Mouse (Mus musculus): ENCODE results near the gene Map9. TPM values are rescaled to one million over a fixed set of nuclear protein-coding genes. Genes with fewer than 3 reads are reported as not detected.
A peak's percentile ranks its signal among the peaks of the same experiment; 100 is the strongest.

Gene Map9
- polyA plus RNA-seq, 1 experiment from 2014 or later, result 47.1 TPM

DNA sequence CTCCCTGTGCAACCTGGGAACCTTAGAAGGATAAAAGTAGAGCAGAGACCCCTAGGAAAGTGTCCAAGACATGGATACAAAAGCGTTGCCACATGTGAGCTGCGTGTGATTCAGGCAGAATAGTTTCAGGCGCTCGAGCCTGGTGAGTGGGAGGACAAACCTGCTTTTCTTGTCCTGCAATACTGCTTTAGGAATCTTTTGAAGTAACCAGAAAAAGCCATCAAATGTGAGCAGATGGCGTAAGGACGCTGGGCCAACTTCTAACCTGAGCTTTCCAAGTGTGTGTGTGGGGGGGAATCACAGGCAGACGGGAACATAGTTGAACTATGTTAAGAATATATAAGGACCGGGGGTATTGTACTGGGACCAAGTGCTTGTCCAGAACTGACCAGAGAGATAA is 6.7 kb downstream of the Map9 start:
- 91% methylated on average over 8 of the region's 8 CpGs for WGBS
- no peak overlapping the region; the same call in 1 of the 2 replicates for H3K9ac ChIP-seq
- peaks cover 4% of the 10 kb centered on the region; the same call in 1 of the 2 replicates for H3K4me1 ChIP-seq (replicated peaks)
- H3K36me3 ChIP-seq, result peaks cover 39% of the 10 kb centered on the region
- no peak overlapping the region for H3K4me3 ChIP-seq
- ATAC-seq (ENCODE audit: low FRiP score), result 0 out of 2 replicates have a peak, but pooled peaks have one; percentile 4
- no peaks in the 10 kb centered on the region for H3K9me3 ChIP-seq
- H3K4me2 ChIP-seq, result no peak overlapping the region
- no peak overlapping the region for H3K27ac ChIP-seq
- H3K27me3 ChIP-seq, result no peaks in the 10 kb centered on the region

DNA sequence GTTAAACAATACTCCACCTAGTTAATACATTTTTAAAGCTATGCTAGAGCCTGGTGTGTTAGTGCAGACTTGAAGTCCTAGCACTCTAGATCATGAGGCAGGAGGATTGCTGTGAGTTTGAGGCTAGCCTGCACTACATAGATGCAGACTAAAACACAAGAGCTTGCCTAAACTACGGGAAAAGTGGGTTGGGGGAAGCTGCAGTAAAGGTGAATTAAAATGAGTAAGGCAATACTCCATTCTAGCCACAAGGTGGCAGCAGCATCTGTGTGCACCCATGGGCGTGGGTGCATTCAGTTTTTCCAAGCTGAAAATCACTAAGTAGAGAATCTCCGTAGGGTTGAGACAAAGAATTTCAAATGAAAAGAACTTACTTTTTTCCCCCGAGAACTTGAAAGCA is 7.1 kb downstream of the Map9 start:
- Histone ChIP-seq H3K9ac (no peak overlapping the region), H3K4me2 (no peak overlapping the region), H3K27ac (no peak overlapping the region), H3K36me3 (peaks cover 44% of the 10 kb centered on the region), H3K4me1 (replicated peaks) (peaks cover 4% of the 10 kb centered on the region; the same call in 1 of the 2 replicates), H3K4me3 (no peak overlapping the region), H3K27me3 (no peaks in the 10 kb centered on the region), H3K9me3 (no peaks in the 10 kb centered on the region)
- WGBS, result 49% methylated on average over 4 of the region's 4 CpGs
- ATAC-seq (ENCODE audit: low FRiP score), result peak; percentile 41; the same call in 1 of the 2 replicates

DNA sequence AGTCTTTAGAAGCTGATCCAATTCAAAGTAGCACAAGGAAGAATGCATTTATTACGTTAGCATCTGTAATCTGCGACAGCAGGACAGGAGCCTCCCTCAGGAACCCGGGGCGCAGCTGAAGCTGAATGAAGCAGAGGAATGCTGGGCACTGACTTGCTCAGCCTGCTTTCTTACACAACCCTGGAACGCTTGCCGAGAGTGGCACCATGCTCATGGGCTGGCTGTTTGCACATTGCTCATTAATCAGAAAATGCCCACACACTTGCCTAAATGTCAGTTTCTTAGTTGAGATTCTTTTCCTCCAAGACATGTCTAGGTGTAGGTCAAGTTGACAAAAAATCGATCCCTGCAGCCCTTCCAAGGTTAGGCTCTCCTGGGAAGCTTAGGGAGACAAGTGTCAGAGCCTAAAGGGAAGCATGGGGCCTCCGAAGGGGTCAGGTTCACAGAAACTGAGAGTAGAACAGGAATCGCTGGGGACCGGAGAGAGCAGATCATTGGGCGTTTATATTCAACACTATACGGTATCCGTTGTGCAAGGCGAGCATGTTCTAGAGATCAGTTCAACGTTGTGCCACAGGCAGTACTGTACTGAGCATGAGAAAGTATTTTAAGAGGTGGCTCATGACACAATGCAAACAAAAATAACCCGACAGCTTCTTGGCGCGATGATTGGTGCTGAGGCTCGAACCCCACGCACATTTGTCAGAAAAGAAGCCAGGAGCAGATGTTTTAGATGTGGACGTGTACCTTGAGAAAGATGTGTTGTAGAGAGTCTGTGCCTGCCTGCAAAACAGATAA is 11.4 kb downstream of the Map9 start:
- H3K27ac ChIP-seq, result no peak overlapping the region
- H3K4me3 ChIP-seq, result no peak overlapping the region
- no peaks in the 10 kb centered on the region for H3K9me3 ChIP-seq
- no peak overlapping the region for H3K4me2 ChIP-seq
- H3K9ac ChIP-seq, result no peak overlapping the region
- H3K4me1 ChIP-seq (replicated peaks), result peaks cover 4% of the 10 kb centered on the region; the same call in 1 of the 2 replicates
- ATAC-seq (ENCODE audit: low FRiP score), result 0 out of 2 replicates have a peak, but pooled peaks have one; percentile 17
- H3K27me3 ChIP-seq, result no peaks in the 10 kb centered on the region
- WGBS, result 82% methylated on average over 21 of the region's 21 CpGs
- H3K36me3 ChIP-seq, result peaks cover 52% of the 10 kb centered on the region

DNA sequence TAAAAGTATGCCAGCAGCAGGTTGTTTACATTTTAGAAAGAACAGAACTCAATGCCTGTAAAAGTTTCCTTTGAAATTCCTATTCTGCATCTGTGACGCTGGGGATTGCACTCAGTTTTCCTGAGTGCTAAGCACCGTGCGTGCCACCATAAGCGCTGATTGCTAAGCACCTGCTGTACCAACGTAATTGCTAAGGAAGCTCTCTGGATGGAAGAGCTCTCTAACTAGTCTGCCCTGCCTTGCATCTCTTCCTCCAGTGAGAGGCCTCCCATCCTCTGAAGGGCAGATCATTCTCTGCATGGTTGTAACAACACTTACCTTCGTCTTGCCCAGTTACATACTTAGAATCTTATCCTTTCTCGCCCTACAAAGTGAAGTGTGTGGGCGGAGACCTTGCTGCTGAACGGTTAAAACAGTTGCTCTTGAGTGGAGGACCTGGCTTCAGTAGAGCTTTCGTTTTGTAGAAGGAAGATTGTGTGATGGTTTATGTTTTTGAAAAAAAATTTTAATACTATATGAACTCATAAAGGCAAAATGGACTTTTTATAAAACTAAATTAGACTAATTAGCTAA is 12.7 kb downstream of the Map9 start:
- H3K9ac ChIP-seq, result no peak overlapping the region
- no peak overlapping the region for H3K27ac ChIP-seq
- H3K36me3 ChIP-seq, result peaks cover 58% of the 10 kb centered on the region
- peaks cover 1% of the 10 kb centered on the region; the same call in 1 of the 2 replicates for H3K4me1 ChIP-seq (replicated peaks)
- ATAC-seq (ENCODE audit: low FRiP score), result no peak
- no peak overlapping the region for H3K4me3 ChIP-seq
- H3K27me3 ChIP-seq, result no peaks in the 10 kb centered on the region
- 93% methylated on average over 10 of the region's 10 CpGs for WGBS
- no peaks in the 10 kb centered on the region for H3K9me3 ChIP-seq
- no peak overlapping the region for H3K4me2 ChIP-seq

DNA sequence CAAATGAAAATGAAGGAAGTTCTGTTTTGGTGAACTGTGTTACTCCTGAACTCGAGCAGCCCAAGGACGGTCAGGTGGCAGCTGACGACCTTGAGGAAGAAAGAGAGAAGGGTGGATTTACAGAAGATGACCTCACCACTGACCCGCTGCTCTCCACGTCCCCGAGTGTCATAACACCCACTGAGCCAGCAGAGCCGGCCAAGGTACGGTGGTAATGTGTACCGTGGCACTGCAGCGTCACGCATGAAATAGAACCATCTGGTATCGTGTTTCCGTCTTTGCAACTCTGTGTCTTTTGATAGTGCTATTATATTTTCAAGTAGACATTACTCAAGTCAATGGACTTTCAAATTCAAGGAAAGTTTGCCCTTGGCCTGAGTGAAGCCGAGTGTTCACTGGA is 19.1 kb downstream of the Map9 start:
- Histone ChIP-seq H3K4me2 (no peak overlapping the region), H3K36me3 (peaks cover 82% of the 10 kb centered on the region), H3K9ac (no peak overlapping the region), H3K27ac (no peak overlapping the region), H3K4me3 (no peak overlapping the region), H3K9me3 (no peaks in the 10 kb centered on the region), H3K27me3 (no peaks in the 10 kb centered on the region), H3K4me1 (replicated peaks) (no peaks in the 10 kb centered on the region)
- ATAC-seq (ENCODE audit: low FRiP score), result no peak
- WGBS, result 86% methylated on average over 14 of the region's 14 CpGs

DNA sequence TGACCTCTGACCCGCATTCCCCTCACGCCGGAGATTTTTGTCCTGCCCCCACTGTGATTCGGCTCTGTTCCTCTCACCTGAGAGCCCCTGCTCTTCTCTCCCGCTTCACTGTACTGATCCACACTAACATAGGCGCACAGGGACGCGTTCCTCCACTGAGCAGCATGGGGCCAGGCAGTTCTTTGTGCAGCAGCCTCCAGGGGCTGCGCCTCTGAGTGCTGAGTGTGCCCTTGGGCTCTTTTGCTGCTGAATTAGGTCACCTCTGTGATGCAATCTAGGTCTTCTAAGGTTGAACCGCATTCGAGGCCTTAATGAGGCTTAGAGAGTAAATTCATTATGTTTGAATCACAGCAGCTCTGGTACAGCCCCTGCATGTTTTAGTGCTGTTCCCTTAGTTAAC is 24.5 kb downstream of the Map9 start:
- no peaks in the 10 kb centered on the region for H3K4me1 ChIP-seq (replicated peaks)
- H3K4me3 ChIP-seq, result no peak overlapping the region
- no peaks in the 10 kb centered on the region for H3K27me3 ChIP-seq
- H3K4me2 ChIP-seq, result no peak overlapping the region
- no peak overlapping the region for H3K9ac ChIP-seq
- peaks cover 82% of the 10 kb centered on the region for H3K36me3 ChIP-seq
- WGBS, result 82% methylated on average over 11 of the region's 11 CpGs
- ATAC-seq (ENCODE audit: low FRiP score), result no peak
- no peak overlapping the region for H3K27ac ChIP-seq
- H3K9me3 ChIP-seq, result no peaks in the 10 kb centered on the region

DNA sequence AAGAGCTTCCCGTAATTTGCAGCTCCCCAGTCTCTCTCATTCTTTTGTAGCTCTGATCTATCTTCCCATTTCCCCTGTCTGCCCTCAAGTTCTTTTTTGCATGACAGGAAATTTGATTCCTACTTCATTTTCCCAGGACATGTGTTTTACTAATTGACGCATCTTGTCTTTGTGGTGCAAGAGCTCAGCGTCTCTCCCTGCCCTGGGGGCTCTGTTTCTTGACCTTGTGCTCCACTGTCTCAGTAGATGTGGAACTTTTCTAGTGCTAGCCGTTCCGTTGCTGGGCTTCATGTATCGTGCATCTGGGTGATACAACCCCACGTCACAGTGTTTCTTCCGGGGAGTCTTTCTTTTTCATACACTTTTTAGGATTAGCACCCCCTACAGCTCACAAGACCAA is 27.2 kb downstream of the Map9 start:
- Histone ChIP-seq H3K4me2 (no peak overlapping the region), H3K9ac (no peak overlapping the region), H3K36me3 (peaks cover 75% of the 10 kb centered on the region), H3K27me3 (no peaks in the 10 kb centered on the region), H3K4me3 (no peak overlapping the region), H3K9me3 (no peaks in the 10 kb centered on the region), H3K27ac (no peak overlapping the region), H3K4me1 (replicated peaks) (no peaks in the 10 kb centered on the region)
- ATAC-seq (ENCODE audit: low FRiP score), result no peak
- 84% methylated on average over 8 of the region's 8 CpGs for WGBS

DNA sequence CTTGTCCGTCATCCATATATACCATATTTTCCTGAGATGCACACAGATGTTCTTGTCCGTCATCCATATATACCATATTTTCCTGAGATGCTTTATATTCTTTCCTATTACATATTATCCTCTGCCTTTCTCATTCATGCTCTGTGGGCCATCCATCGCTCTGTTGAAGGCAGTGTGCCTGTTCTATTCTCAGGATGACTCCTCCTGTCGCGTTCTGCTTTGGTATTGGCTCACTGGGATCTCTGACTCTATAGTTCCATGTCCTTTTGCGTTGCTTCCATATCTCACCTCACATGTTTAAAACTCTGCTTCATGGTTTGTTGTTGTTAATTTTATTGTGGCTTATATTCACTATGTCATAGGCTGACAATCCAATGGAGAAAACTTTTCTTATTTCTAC is 48.0 kb downstream of the Map9 start:
- no peak overlapping the region for H3K4me3 ChIP-seq
- no peaks in the 10 kb centered on the region for H3K9me3 ChIP-seq
- H3K4me1 ChIP-seq (replicated peaks), result no peaks in the 10 kb centered on the region
- no peak overlapping the region for H3K27ac ChIP-seq
- H3K36me3 ChIP-seq, result no peaks in the 10 kb centered on the region
- WGBS, result 94% methylated on average over 6 of the region's 6 CpGs
- ATAC-seq (ENCODE audit: low FRiP score), result no peak
- H3K4me2 ChIP-seq, result no peak overlapping the region
- H3K9ac ChIP-seq, result no peak overlapping the region
- no peaks in the 10 kb centered on the region for H3K27me3 ChIP-seq

DNA sequence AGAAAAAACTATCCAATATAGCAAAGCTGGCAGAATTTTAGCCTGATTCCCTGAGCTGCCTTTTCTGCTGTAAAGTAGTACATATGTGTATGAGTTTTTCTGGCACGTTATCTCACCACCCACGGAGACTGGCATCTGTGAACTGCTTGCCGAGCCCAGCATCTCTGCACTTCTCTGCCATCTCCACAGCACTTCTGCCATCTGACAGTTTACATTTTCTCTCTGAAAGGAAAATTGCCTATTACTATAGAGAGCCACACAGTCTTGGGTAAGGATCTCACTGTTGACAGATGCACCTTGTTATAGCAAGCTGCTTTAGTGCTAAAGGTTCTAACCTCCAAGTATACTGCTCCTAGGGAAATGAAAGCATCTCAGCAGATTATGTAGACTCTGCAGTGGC is 48.5 kb downstream of the Map9 start:
- Histone ChIP-seq H3K27me3 (no peaks in the 10 kb centered on the region), H3K27ac (no peak overlapping the region), H3K4me3 (no peak overlapping the region), H3K9ac (no peak overlapping the region), H3K4me1 (replicated peaks) (no peaks in the 10 kb centered on the region), H3K9me3 (no peaks in the 10 kb centered on the region), H3K36me3 (no peaks in the 10 kb centered on the region), H3K4me2 (no peak overlapping the region)
- WGBS, result 61% methylated on average over 3 of the region's 3 CpGs
- peak; percentile 46; the same call in 1 of the 2 replicates for ATAC-seq (ENCODE audit: low FRiP score)

DNA sequence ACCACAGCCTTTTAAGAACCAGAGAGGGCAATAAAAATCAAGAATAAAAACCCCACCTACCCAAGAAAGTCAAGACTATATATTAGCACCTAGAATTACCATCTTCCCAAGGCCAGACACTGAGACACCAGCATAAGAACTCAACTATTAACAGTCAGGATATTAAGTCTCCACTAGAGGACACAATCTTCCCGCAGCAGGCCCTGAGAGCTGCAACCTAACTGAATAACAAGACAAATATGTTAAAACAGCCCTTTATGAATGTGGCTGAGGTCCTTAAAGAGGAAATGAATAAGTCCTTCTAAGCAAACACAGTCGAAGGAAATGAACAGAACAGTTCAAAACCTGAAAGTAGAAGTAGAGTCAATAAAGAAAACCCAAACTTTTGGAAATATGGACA is 49.6 kb downstream of the Map9 start:
- Histone ChIP-seq H3K4me2 (no peak overlapping the region), H3K4me1 (replicated peaks) (no peaks in the 10 kb centered on the region), H3K27me3 (no peaks in the 10 kb centered on the region), H3K27ac (no peak overlapping the region), H3K36me3 (no peaks in the 10 kb centered on the region), H3K9me3 (no peaks in the 10 kb centered on the region), H3K9ac (no peak overlapping the region), H3K4me3 (no peak overlapping the region)
- WGBS, result 67% methylated on average over 2 of the region's 2 CpGs
- ATAC-seq (ENCODE audit: low FRiP score), result no peak

DNA sequence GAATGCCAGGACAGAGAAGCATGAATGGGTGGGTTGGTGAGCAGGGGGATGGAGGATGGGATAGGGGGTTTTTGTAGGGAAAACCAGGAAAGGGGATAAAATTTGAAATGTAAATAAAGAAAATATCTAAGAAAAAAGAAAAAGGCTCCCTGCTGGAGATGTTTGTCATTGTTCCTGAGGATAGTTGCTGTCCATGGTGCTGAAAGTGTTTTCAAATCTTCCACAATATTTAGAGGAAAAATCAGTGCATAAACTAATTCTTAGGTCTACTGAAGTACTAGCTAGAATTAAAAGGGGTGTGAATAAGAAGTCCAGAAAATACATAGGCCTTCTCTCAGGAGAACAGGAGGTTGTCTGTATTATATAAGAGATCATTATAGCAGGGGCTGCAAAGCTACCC is 54.6 kb downstream of the Map9 start:
- Histone ChIP-seq H3K27ac (no peak overlapping the region), H3K36me3 (no peaks in the 10 kb centered on the region), H3K27me3 (no peaks in the 10 kb centered on the region), H3K9me3 (no peaks in the 10 kb centered on the region), H3K9ac (no peak overlapping the region), H3K4me3 (no peak overlapping the region), H3K4me1 (replicated peaks) (no peaks in the 10 kb centered on the region), H3K4me2 (no peak overlapping the region)
- ATAC-seq (ENCODE audit: low FRiP score), result no peak

DNA sequence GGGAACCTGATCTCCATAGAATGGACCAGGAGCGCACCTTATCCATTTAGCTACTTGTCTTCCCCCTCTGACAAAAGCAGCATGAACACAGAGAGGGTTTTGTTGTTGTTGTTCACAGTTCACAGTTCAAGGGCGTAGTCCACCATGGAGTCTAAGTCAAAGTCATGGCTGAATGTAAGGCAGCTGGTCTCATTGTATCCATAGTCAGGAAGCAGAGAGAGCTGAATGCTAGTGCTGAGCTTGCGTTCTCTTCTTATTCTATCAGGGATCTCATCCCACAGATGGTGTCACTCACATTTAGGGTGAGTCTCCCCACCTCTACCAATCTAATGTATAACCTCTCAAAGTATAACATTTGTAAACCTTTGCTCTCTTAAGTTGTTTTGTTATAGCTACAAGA is 60.1 kb downstream of the Map9 start:
- no peak for ATAC-seq (ENCODE audit: low FRiP score)
- no peak overlapping the region for H3K27ac ChIP-seq
- H3K4me1 ChIP-seq (replicated peaks), result no peaks in the 10 kb centered on the region
- 86% methylated on average over 3 of the region's 3 CpGs for whole genome bisulfite sequencing
- H3K4me3 ChIP-seq, result no peak overlapping the region
- H3K9me3 ChIP-seq, result no peaks in the 10 kb centered on the region
- H3K9ac ChIP-seq, result no peak overlapping the region
- H3K4me2 ChIP-seq, result no peak overlapping the region
- no peaks in the 10 kb centered on the region for H3K27me3 ChIP-seq
- H3K36me3 ChIP-seq, result no peaks in the 10 kb centered on the region

DNA sequence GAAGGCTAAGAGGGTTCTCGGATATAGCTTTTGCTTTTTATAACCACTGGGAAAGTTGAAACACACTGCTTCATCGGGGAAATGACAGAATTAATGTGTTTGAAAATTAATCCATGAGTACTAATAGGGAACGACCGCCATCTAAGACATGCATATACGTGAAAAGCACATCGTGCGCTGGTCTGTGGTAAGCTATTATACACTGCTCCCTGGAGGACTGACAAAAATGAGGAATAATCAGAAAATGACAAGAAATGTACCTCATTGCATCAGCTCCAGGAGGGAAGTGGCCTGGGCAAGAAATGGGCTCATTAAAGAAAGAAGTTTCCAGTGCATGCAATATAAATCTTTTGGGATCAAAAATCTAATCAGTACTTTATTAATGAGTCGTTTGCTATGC is 77.5 kb downstream of the Map9 start:
- H3K9me3 ChIP-seq, result no peaks in the 10 kb centered on the region
- 0 out of 2 replicates have a peak, but pooled peaks have one; percentile 59 for ATAC-seq (ENCODE audit: low FRiP score)
- H3K4me3 ChIP-seq, result no peak overlapping the region
- no peaks in the 10 kb centered on the region for H3K4me1 ChIP-seq (replicated peaks)
- no peak overlapping the region for H3K27ac ChIP-seq
- H3K9ac ChIP-seq, result no peak overlapping the region
- WGBS, result 78% methylated on average over 8 of the region's 8 CpGs
- H3K36me3 ChIP-seq, result no peaks in the 10 kb centered on the region
- no peak overlapping the region for H3K4me2 ChIP-seq
- no peaks in the 10 kb centered on the region for H3K27me3 ChIP-seq
